20 mouse cellular contexts compared by ENCODE assay signal in the genomic region with DNA sequence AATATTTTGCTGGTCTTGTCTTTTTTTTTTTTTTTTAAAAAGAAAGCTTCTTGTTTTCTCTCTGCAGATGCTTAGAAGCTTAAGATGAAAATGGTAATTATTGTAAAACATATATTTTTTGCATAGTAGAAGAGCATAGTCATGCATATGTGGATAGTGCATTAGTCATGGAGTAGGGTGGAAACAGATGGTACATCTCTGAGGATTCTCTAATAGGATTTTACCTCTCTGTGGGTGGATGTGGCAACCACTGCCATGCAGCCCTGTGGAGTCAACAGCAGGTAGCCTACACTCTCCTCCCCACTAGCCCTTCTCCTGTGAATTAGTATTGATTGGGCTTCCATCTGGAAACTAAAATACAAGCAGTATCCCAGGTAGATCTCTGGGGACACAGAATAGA.
"Had no signal": no experiment of that assay in that cellular context is flagged by ENCODE, and none has a peak within 500 bp of the region (broad histone marks: within the 10 kb centered on the region; RNA-seq: fewer than 3 reads in every experiment).

No protein-coding gene starts in this region.

- H3K9me3 ChIP-seq: intestine, embryonic 15.5 days; kidney, embryonic 15.5 days; limb, embryonic 12.5 days; limb, embryonic 15.5 days; midbrain, embryonic 12.5 days; midbrain, embryonic 15.5 days; neural tube, embryonic 12.5 days; neural tube, embryonic 15.5 days had no signal

- H3K4me1 ChIP-seq: intestine, embryonic 15.5 days; kidney, embryonic 15.5 days; limb, embryonic 12.5 days; limb, embryonic 15.5 days; midbrain, embryonic 12.5 days; midbrain, embryonic 15.5 days; neural tube, embryonic 12.5 days; neural tube, embryonic 15.5 days had no signal

- H3K36me3 ChIP-seq: intestine, embryonic 15.5 days; kidney, embryonic 15.5 days; limb, embryonic 12.5 days; limb, embryonic 15.5 days; midbrain, embryonic 12.5 days; midbrain, embryonic 15.5 days; neural tube, embryonic 12.5 days; neural tube, embryonic 15.5 days had no signal

- H3K27me3 ChIP-seq: intestine, embryonic 15.5 days; kidney, embryonic 15.5 days; limb, embryonic 12.5 days; limb, embryonic 15.5 days; midbrain, embryonic 12.5 days; midbrain, embryonic 15.5 days; neural tube, embryonic 12.5 days; neural tube, embryonic 15.5 days had no signal

- ATAC-seq: intestine, embryonic 15.5 days; liver, postnatal 0 days; lung, postnatal 0 days; midbrain, embryonic 15.5 days had no signal

- DNase-seq: kidney, adult 11 months; kidney, adult 8-10 months; kidney, postnatal 10 days; kidney, postnatal 36 days; left cerebral cortex, postnatal 4 days; liver, postnatal 0 days; lung, embryonic 14.5 days; thymus, postnatal 25 days had no signal

- H3K27ac ChIP-seq: intestine, embryonic 15.5 days; kidney, embryonic 15.5 days; limb, embryonic 12.5 days; limb, embryonic 15.5 days; liver, embryonic 14.5 days; macrophage; midbrain, embryonic 12.5 days; midbrain, embryonic 15.5 days; neural tube, embryonic 12.5 days; neural tube, embryonic 15.5 days; stomach, postnatal 0 days had no signal

- H3K4me3 ChIP-seq: intestine, embryonic 15.5 days; kidney, embryonic 15.5 days; limb, embryonic 12.5 days; limb, embryonic 15.5 days; midbrain, embryonic 12.5 days; midbrain, embryonic 15.5 days; neural tube, embryonic 12.5 days; neural tube, embryonic 15.5 days had no signal
